In genomic region chr17:70397708-70398107, GRCm38 (mm10) we compare ENCODE assay signal across 14 mouse cellular contexts.
DNase-seq lines count a peak whose midpoint lies in the region; ATAC-seq and TF ChIP-seq lines count a peak whose summit lies in the region.
"Had no signal": no experiment of that assay in that cellular context is flagged by ENCODE, and none has a peak within 500 bp of the region (broad histone marks: within the 10 kb centered on the region; RNA-seq: fewer than 3 reads in every experiment).

No protein-coding gene starts in this region.

- H3K9me3 ChIP-seq in embryonic facial prominence, embryonic 14.5 days (ENCODE audit: control insufficient read depth, low read length), result no peaks in the 10 kb centered on the region
- H3K9me3 ChIP-seq in limb, embryonic 13.5 days, result no peaks in the 10 kb centered on the region

- peaks cover 4% of the 10 kb centered on the region; the same call in 1 of the 2 replicates for H3K4me1 ChIP-seq in embryonic facial prominence, embryonic 14.5 days (ENCODE audit: control insufficient read depth, insufficient read depth, low read length)
- peaks cover 18% of the 10 kb centered on the region for H3K4me1 ChIP-seq in limb, embryonic 13.5 days
- H3K4me1 ChIP-seq: megakaryocyte, embryonic 14.5 days had no signal

- H3K27me3 ChIP-seq in embryonic facial prominence, embryonic 14.5 days (replicated peaks; ENCODE audit: control insufficient read depth, insufficient read depth, low read length), result no peaks in the 10 kb centered on the region
- no peaks in the 10 kb centered on the region for H3K27me3 ChIP-seq in limb, embryonic 13.5 days
- H3K27me3 ChIP-seq: megakaryocyte, embryonic 14.5 days had no signal

- 30% methylated on average over 8 of the region's 8 CpGs for WGBS in embryonic facial prominence, embryonic 14.5 days
- WGBS in limb, embryonic 13.5 days, result 18% methylated on average over 8 of the region's 8 CpGs

- TF ChIP-seq CTCF in layer of hippocampus, adult 2 months (conservative IDR thresholded peaks at IDR 0.05), result no peak

- H3K4me3 ChIP-seq in layer of hippocampus, adult 2 months, result no peak overlapping the region
- no peak overlapping the region for H3K4me3 ChIP-seq in embryonic facial prominence, embryonic 14.5 days (ENCODE audit: low read depth, low read length)
- H3K4me3 ChIP-seq in limb, embryonic 13.5 days, result no peak overlapping the region
- H3K4me3 ChIP-seq: megakaryocyte, embryonic 14.5 days had no signal

- ATAC-seq in embryonic facial prominence, embryonic 14.5 days (ENCODE audit: low read depth), result 0 out of 2 replicates have a peak, but pooled peaks have one; percentile 12
- 0 out of 2 replicates have a peak, but pooled peaks have one; percentile 30 for ATAC-seq in limb, embryonic 13.5 days (ENCODE audit: low FRiP score, low read depth)

- DNase-seq in embryo, embryonic 11 days, result peak; percentile 10
- no peak for DNase-seq in embryo, embryonic 10.5 days (ENCODE audit: low spot score)
- no peak for DNase-seq in layer of hippocampus, adult 2 months (ENCODE audit: low spot score in 2 of 2)
- no peak for DNase-seq in layer of hippocampus, postnatal 14 days (ENCODE audit: low spot score in 2 of 2)
- no peak for DNase-seq in embryonic facial prominence, embryonic 14.5 days (ENCODE audit: low spot score)
- no peak for DNase-seq in yolk sac, embryonic 10.5 days (ENCODE audit: low spot score)
- DNase-seq in cerebellum, postnatal 36 days, result no peak
- DNase-seq: kidney, adult 8-10 months; kidney, postnatal 36 days; layer of hippocampus, postnatal 36 days; lung, adult 18-20 months; thymus, postnatal 25 days had no signal

- H3K9ac ChIP-seq in embryonic facial prominence, embryonic 14.5 days (ENCODE audit: low read depth, low read length), result no peak overlapping the region
- no peak overlapping the region for H3K9ac ChIP-seq in limb, embryonic 13.5 days

- H3K36me3 ChIP-seq in embryonic facial prominence, embryonic 14.5 days (ENCODE audit: control insufficient read depth, insufficient read depth, low read length), result no peaks in the 10 kb centered on the region
- no peaks in the 10 kb centered on the region for H3K36me3 ChIP-seq in limb, embryonic 13.5 days

- peak overlapping the region; percentile 27 for H3K4me2 ChIP-seq in embryonic facial prominence, embryonic 14.5 days (ENCODE audit: low read depth, low read length)
- H3K4me2 ChIP-seq in limb, embryonic 13.5 days (replicated peaks), result peak overlapping the region; percentile 39

- peak overlapping the region; percentile 46; the same call in 1 of the 2 replicates for H3K27ac ChIP-seq in layer of hippocampus, adult 2 months
- H3K27ac ChIP-seq in embryonic facial prominence, embryonic 14.5 days (replicated peaks; ENCODE audit: low read depth, low read length), result no peak overlapping the region
- no peak overlapping the region; the same call in 1 of the 2 replicates for H3K27ac ChIP-seq in limb, embryonic 13.5 days
